Mouse (Mus musculus) forelimb bud, embryonic 11.5 days (tissue): ENCODE measurements around the gene Tnfsf13b.

Experiments
- DNase-seq: peaks from one replicate; pipeline ENCODE4 v3.0.0-alpha.2; 2012; ENCODE audit warnings: low read depth, low spot score

Gene Tnfsf13b

DNA sequence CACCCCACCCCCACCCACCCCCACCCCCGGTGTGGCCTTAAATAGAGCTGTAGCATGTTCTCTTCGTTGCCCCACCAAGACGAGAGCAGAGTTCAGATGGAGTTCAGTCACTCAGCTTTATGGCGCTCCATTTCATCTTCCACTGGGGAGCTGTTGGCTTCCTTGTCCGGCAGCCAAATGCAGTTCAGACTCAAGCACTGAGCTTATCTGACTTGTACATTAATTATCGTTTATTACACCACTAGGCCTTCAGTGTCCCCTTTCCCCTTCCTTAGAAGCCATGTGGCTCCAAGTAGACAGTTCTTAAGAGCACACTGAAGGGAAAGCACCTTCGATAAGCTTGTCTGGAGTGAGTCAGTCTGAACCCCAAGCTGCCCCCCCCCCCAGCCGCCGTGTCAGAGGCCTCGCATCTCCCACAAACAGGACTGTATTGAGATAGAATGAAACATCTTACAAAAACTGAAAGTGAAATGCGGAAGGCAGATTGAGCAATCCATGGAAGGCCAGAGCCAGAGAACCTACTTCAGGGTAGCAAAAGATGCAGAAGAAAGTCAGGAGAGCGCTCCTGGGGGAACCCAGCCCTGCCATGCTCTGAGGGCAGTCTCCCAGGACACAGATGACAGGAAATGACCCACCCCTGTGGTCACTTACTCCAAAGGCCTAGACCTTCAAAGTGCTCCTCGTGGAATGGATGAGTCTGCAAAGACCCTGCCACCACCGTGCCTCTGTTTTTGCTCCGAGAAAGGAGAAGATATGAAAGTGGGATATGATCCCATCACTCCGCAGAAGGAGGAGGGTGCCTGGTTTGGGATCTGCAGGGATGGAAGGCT, at the start of gene Tnfsf13b:
TSS of gene Tnfsf13b (plus strand) at position 312 of the 830 bp plus-strand sequence.
- no peak for DNase-seq

DNA sequence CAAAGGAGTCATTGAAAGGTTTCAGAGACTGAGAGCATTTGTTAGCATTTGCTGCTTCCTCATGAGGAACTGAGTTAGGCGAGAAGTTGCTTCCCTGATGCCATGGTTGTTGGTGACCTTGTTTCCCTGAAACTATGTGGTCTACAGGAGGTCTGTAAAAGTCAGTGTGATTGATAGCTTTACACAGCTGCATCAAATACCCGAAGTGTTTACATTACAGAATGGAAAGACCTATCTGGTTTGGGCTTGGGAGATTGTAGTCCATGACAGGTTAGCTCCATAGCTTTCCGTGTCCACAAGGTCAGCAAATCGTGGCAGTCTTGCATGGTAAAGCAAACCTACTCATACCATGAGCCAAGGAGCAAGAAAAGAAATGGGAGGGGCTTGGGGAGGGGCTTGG, 47.9 kb upstream of the Tnfsf13b start:
- no peak for DNase-seq

DNA sequence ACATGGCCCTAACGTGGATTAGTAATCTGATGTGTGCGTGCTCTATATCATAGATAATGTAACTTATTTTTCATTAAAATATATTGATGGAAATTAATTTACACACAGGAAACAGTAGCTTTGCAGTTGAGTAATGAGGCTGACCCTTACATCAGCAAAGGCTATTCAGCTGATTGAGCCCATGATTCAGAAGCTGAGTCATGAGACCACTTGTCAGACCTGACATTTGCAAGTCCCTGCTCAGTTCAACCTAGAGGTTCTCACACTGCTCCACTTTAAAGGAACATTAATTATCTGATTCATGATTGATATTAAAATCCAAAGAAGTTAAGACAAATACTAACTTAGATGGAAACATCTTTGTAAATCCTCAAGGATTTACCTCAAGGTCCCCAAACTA, 46.3 kb upstream of the Tnfsf13b start:
- DNase-seq = no peak

DNA sequence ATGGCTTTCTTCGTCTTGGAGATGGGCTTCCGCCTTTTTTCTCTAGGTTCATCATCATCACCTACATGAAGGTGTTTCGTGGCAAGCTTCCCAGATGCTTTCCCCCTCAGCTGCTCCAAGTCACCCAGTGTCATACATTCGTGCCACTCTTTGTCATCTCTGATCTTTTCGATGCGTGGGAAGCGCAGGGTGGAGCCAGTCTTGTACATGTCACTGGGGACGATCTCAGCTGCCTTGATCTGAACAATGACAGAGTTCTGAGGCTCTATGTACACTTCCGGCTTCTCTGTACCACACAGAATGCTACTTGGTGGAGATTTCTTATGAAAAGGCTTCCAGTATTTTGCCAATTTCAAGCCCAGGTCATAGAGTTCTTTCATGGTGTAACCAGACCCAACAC, 34.4 kb upstream of the Tnfsf13b start:
- no peak for DNase-seq

DNA sequence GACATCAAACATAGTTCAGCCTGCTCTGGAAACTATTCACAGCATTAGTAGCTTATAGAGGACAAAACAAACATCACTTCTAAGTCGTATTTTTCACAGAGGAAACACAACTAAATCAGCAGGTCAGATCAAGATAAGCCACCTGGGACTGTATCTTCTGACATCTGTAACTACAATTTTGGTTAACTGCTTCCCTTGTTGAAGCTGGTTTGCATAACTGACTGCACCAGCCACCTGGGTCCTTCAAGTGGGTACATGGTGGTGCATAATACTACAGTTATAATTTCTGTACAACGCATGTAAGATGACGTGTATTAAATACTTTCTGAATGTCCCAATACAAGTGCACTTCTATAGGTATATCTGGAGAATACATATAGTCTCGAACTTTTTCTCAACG, 31.0 kb upstream of the Tnfsf13b start:
- no peak for DNase-seq

DNA sequence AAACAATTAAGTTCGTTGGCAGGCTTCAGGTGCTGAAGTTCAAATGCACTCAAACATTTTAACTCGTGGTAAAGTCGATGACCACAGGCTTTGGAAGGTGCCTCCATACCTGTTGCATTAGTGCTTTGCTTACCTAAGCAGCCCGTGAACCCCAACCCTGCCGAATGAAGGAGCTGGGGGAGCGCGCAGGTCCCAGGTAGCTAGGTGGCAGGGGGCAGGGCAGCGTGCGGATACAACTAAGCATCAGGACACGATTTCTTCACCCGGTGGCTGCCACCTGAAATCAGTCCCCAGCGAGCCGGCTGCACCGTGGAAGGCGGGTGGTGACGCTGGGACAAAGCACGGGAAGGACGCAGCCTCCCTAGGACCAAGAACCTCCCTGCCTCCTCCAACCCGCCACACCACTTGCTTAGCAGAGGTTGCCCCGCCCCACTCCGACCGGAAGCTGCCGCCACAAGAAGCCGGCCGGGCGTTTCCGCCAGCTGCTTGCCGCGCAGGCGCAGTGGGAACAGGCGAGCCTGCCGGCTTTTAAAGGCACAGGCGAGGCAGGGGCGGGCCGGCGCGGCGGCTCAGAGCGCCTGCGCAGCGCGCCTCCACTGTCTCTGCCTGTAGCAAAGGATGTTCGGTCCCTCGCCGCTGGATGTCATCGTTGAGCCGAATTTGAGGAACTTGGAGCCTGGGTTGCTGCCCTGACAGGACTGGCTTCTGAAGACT, 30.2 kb upstream of the Tnfsf13b start:
- DNase-seq = peak; percentile 96

DNA sequence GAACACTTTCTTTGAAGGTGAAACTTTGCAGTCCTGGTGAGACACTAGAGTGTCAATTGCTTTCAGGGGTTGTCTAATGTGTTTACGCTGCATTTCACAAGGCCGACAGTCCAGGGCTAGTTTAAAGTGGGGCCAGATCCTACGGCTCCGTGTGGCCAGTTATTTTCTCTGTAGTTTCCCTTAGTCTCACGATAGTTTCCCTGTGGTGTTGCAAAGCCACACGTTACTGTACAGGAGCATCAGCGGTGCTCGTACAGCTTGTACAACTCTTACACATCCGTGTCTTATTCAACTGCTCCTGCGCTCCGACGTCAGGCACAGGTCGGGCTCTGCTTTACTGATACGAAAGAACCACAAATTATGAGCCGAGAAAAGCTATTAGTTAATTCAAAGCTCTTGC, 29.3 kb upstream of the Tnfsf13b start:
- DNase-seq = no peak

DNA sequence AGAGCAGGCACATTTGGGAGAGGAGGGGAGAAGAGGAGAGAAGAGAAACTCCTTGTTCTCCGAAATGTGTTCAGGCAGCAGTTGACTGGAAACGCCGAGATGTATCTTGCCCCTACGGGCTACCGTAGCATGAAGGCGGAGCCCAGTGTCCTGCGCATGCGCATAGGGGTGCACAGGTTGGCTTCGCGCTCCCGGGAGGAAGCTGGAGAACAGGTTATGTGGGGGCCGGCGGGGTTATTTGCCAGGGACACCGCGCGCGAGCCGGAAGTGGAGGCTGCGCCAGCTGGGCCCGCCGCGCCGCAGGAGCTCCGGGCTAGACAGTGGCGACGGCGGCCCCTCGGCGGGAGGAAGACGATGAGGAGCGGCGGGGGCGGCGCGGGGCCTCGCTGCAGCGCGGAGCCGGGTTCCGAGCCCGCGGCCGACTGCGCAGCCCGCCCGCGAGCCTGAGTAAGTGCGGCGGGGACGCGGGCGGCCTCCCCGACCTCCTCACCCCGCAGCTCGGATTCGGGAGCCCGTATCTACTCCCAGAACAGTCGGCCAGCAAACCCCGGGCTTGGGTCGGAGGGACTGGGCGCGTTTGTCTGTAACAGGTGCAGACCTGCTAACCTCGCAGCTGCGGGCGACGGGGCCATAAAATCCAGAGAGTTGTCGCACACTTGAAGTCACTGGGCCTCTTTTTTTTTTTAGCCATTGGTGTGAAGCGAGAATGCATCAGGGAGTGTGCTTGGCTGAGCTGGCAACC, 28.5 kb upstream of the Tnfsf13b start, which contains the start of the genes Lig4 and Abhd13:
TSS of gene Lig4 (minus strand) at position 114 of the 742 bp plus-strand sequence.
TSS of gene Abhd13 (plus strand) at position 135 of the 742 bp plus-strand sequence.
- peak; percentile 99 for DNase-seq

DNA sequence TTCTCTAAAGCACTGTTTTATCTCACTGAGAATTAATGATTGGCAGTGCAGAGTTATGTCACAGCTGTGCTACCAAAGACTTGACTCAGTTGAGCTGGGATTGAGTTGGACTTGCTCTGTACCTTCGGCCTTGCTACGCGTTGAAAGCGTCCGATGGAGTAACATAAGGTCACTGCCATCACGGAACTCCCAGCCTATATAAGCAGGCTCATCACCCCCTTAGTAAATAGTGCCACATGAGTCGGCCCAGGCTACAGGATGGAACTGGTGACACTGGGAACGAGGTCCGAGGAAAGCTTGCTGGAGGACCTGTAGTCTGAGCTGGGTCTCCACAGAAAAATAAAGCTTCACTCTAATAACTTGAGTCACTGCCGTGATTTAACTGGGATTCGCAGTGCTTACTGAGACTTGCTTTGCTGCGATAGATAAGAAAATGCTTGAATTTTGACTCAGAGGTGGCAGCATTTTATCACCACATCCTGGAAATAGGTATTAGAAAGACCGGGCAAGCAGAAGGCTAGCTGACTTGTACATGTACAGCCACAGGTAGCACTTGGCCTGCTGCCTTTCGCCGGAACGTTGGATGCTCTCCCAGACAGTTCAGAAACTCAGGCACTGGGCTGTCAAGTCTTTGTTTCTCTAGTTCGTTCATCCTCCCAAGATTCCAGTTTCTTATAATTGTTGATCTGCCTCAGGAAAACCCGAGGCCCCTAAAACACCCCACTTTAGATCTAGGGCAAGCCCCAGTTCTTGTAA, 27.6 kb upstream of the Tnfsf13b start:
- no peak for DNase-seq

DNA sequence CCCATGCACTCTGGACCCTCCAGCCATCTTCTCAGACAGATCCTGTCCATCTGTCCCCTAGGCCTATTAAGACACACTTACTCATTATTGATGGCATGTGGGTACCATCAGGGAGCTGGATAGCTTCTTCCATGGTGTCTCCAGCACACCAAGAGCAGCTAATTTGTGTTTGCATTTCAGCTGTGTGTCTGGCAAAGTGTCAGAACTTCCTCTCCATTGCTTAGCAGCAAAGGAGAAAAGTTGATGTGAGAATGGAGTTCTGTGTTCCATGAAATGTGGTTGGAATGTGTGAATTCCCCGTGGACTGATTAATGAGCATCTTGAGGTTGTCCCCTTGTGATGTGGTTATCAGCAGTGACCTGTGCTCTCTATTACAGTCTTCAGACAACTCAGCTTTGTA, 26.5 kb upstream of the Tnfsf13b start:
- no peak for DNase-seq

DNA sequence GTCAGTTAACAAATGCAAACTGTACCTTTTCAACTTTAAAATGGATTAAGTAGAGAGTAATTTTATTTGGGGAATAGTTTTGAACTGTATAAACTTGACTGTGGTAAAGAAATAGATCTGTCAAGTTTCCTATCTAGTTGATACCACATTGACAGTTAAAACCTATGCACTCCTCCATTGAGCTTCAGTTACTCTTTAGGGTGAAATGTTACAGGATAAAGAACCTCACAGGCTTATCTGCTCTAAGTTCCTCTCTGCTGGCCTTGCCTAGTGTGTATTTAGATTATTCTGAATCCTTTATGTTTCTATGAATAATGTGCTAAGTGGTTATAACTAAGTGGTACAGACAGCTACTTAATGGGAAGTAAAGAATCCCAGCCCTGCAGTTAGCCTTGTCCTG, 26.1 kb upstream of the Tnfsf13b start:
- DNase-seq = no peak

DNA sequence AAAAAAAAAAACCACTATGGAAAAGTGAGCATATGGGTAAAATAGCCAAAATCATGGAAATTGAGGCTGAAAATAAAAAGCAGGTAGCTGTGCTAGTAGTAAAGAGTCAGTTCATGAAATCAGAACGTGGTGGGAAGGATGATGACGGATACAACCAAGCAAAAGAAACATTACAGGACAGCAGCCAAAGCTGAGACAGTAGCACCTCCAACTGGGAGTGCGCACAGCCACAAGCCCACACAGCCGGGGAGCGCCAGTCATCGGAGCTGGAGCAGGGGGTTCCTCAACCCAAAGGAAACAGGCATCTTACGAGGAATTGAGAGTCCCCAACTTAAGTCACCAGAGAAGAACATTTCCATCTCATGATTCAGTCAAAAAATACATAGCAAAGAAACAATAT, 2.2 kb upstream of the Tnfsf13b start:
- no peak for DNase-seq

DNA sequence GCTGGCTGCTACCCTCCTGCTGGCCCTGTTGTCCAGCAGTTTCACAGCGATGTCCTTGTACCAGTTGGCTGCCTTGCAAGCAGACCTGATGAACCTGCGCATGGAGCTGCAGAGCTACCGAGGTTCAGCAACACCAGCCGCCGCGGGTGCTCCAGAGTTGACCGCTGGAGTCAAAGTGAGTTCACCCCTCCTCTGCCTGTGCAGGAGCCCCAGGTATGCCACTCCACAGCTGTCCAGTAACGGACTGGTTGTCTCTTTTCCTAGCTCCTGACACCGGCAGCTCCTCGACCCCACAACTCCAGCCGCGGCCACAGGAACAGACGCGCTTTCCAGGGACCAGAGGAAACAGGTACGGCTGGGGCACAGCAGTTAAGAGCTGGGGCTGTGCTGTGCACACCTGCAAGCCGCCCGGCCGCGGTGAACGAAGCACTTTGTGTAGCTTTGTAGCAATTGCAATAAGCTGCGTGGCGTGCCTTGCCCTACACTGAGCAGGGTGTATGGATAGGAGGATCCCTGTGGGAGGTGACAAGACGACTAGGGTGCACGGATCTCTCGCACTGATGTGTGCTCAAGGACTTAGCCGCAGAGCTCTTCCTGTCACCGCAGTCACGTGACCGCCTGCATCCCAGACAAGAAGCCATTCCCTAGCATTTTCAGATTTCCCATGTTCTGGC, 856 bp downstream of the Tnfsf13b start:
- peak; percentile 23 for DNase-seq

DNA sequence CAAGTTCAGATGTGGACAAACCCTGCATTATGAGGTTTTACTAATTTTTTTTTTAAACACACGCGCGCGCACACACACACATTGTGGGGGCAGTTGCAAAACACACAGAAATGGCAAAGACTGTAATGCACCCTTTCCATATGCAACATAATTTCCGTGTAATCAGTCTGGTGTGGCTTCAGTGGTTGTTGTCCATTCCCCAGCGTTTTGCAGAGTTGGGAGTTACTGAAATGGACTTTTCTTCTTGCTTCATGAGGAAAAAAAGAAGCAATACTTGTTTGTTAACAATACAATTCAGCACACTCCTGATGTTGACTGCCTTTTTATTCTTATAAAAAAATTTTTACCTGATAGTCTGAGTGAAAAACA, 1.4 kb downstream of the Tnfsf13b start:
- no peak for DNase-seq

DNA sequence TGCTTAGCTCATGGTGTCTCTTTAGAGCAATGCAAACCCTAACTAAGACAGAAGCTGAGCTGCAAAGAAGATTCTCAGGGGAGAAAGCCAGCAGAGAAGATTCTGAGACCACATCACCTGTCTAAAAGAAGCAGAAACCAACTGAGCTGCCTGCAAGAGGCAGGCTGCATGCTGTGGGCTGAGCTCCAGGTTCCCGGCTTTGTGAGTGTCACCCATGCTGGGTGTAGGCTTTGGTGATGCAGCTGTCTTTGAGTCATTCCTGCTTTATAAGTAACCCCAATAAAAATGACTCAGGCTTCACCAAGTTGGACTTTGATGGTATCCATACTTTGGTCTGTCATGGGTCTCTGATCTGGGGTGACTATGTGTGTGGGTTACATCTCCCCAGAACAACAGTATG, 10.0 kb downstream of the Tnfsf13b start:
- DNase-seq = no peak

DNA sequence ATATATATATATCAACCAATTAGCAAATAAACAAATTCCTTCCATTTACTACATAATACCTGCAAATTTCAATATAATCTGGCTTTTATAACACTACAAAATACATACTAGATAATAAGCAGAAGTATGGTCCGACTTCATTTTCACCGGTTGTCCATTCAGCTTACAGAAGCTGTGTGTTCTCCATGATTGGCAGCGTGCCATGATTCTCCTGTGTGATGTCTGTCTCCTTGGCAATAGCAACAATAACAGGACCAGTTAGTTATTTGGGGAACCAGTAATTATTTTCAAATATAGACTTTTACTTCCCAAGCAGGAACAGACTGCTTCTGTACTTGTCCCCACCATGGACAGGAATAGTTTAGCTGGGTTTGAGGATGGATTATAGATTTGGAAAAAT, 11.0 kb downstream of the Tnfsf13b start:
- DNase-seq = peak; percentile 1

DNA sequence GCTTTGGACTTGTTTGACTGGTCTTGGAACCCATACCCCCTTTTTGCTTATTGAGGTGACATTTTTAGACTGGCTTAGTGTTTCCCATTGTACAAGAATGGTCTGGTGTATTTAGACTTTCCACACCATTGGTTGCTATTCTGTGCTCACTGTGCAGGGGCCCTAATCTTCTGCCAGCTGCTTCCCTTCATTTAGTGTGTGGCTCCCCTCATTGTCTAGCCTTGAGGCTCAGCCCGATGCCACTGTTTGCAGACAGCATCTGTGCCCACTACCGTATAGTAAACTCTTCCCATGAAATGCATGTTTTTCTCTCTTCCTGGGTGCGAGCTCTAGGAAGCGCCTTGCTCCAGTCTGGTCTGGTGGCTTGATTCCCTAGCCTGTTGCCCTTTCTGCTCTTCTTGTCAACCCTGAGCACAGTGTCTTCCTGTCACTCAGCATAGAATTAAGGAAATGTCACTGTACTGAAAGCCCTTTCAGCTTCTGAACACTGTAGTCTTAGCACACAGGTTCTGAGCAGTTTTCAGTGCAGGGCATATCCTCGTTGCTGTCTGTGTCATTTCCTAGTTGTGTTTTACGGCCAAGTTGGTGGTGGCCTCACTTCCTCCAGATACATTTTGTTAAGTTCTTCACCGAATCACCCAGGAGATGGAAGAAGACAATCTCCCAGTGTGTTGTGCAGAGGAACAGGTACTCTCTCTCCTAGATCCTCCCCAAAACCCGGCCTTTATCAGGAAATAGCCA, 24.2 kb downstream of the Tnfsf13b start:
- DNase-seq = no peak

DNA sequence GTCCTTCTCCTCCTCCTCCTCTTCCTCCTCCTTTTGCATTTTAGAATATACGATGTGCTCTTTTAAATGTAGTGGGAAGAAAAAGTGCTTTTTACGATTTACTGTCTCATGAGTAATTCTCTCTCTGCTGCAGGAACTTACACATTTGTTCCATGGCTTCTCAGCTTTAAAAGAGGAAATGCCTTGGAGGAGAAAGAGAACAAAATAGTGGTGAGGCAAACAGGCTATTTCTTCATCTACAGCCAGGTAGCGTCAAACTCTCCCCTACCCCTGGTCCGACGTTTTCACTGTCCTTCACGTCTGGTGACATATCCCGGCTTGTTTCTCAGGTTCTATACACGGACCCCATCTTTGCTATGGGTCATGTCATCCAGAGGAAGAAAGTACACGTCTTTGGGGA, 24.9 kb downstream of the Tnfsf13b start:
- no peak for DNase-seq

DNA sequence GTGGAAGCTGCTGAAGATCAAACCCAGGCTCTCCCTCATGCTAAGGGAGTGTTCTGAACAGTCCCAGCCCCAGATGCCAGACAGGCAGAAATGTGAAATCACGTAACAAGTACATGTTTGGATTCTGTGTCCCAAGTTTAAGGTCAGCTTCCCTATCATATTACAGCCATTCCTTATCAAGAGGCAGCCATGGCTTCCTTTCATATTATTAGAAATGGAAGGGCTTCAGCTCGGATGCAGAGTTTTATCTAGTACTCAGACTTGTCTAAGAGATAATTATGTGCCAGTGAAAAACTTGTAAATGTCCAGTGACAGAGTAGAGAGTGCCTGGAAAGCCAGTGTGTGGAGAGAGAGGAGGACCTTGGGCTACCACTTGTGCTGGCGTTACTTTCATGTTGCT, 34.6 kb downstream of the Tnfsf13b start:
- no peak for DNase-seq

DNA sequence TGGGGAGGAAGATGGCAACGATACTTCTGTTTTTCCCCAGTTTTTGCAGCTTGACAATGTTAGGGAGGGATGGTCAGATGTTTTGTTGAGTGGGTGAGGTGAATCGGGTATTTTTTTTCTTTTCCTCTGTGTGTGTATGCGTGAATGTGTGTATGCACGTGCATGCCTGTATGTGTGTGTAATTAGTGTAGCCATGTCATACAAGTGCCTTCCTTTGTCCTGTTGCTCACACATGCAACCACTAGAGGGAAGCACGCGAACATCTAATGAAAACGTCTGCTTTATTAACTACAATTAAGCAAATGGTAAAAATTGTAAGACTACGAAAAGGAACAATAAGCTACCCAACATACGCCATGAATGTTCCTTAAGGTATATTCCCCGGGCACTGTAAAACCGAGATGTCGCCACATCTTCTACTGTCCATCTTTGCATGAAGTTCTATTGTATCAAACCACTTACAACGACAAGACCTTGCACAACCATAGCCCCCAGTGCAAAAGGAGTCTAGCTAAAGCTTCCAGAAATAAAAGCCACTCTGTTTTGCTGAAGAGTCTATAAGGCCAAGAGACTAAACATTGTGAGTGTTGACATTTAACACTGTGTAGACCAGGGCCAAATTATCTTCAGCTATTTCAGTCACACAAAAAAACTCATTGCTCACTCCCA, 37.7 kb downstream of the Tnfsf13b start:
- DNase-seq = no peak
